Mouse (Mus musculus) lung, adult 2 months (tissue): Measurements from ENCODE around the gene Ifnl3.
A peak's percentile ranks its signal among the peaks of the same experiment; 100 is the strongest.

Experiments used
- CTCF ChIP-seq: fragments of 200-500 bp; IDR thresholded peaks from 2 replicates; pipeline ENCODE4 v1.5.1; 2011; ENCODE audit warnings: mild to moderate bottlenecking, low read length, control low read depth; ENCODE audit not compliant: insufficient read depth
- POLR2A ChIP-seq: fragments of 200-500 bp; IDR thresholded peaks from 2 replicates; pipeline ENCODE4 v1.6.1; 2011; ENCODE audit warnings: low read depth, mild to moderate bottlenecking, control low read depth, low read length, borderline replicate concordance; ENCODE audit errors: extremely low read depth

GRCm38 (mm10) chr7:28490410-28490809 is 32.2 kb upstream of the Ifnl3 start:
- TF ChIP-seq POLR2A (no peak), CTCF (peak; percentile 64)
